9 mouse cellular contexts compared by ENCODE assay signal in the genomic region with DNA sequence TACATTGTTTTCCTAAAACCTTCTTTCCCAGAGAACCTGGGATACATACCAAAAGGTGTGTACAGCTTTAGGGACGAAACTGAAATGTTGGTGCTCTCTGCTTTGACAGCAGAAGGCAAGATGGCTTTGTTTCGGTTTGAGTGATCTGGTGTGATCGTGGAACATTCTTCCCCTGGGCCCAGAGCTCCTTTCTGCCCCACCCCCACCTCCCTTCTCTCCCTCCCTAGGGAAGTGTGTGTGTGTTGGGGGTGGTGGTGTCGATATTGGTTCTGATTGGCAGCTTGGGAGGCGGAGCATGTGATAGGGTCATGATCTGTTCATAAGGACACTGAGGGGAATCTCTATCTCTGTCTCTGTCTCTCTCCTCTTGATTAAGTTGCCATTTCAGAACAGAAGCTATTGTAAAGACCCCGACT.
DNase-seq lines count a peak whose midpoint lies in the region; ATAC-seq and TF ChIP-seq lines count a peak whose summit lies in the region.
"Had no signal": no experiment of that assay in that cellular context is flagged by ENCODE, and none has a peak within 500 bp of the region (broad histone marks: within the 10 kb centered on the region; RNA-seq: fewer than 3 reads in every experiment).

No protein-coding gene starts in this region.

- peak overlapping the region; percentile 80 for H3K27ac ChIP-seq in hindbrain, embryonic 10.5 days
- no peak overlapping the region for H3K27ac ChIP-seq in hindbrain, postnatal 0 days
- H3K27ac ChIP-seq in CH12.LX (ENCODE audit: insufficient read depth, low read depth) = peak overlapping the region; percentile 48
- peak overlapping the region; percentile 73 for H3K27ac ChIP-seq in embryonic facial prominence, embryonic 10.5 days (replicated peaks)
- no peak overlapping the region for H3K27ac ChIP-seq in intestine, postnatal 0 days (ENCODE audit: low read depth, low read length)
- no peak overlapping the region for H3K27ac ChIP-seq in thymus, adult 2 months (ENCODE audit: control insufficient read depth, insufficient read depth, low read length)

- TF ChIP-seq EP300 in CH12.LX (IDR thresholded peaks at IDR 0.05; ENCODE audit: low read length) = peak; percentile 97

- no peak for ATAC-seq in hindbrain, postnatal 0 days
- no peak for ATAC-seq in intestine, postnatal 0 days
- no peak for ATAC-seq in megakaryocyte progenitor cell, adult 5-6 weeks (replicated peaks; ENCODE audit: poor library complexity)

- H3K4me1 ChIP-seq in hindbrain, embryonic 10.5 days (replicated peaks) = peaks cover 43% of the 10 kb centered on the region
- peaks cover 15% of the 10 kb centered on the region for H3K4me1 ChIP-seq in hindbrain, postnatal 0 days (ENCODE audit: insufficient read depth, low read length)
- peaks cover 21 to 36% of the 10 kb centered on the region in 2 experiments for H3K4me1 ChIP-seq in CH12.LX (ENCODE audit: control insufficient read depth in 1 of 2, insufficient read depth in 2 of 2)
- H3K4me1 ChIP-seq in embryonic facial prominence, embryonic 10.5 days = peaks cover 52% of the 10 kb centered on the region
- peaks cover 11% of the 10 kb centered on the region for H3K4me1 ChIP-seq in intestine, postnatal 0 days (replicated peaks; ENCODE audit: control insufficient read depth, insufficient read depth, low read length)
- H3K4me1 ChIP-seq in thymus, adult 2 months (replicated peaks; ENCODE audit: control insufficient read depth, insufficient read depth, low read length) = no peaks in the 10 kb centered on the region

- 30% methylated on average over 6 of the region's 6 CpGs for WGBS in hindbrain, embryonic 10.5 days
- WGBS in hindbrain, postnatal 0 days = 33% methylated on average over 6 of the region's 6 CpGs
- WGBS in embryonic facial prominence, embryonic 10.5 days = 45% methylated on average over 6 of the region's 6 CpGs
- 40% methylated on average over 6 of the region's 6 CpGs for WGBS in intestine, postnatal 0 days
- WGBS in thymus, adult 2 months = 69% methylated on average over 6 of the region's 6 CpGs

- TF ChIP-seq CTCF in hindbrain, postnatal 0 days (IDR thresholded peaks at IDR 0.05; ENCODE audit: low read depth) = no peak
- no peak for TF ChIP-seq CTCF in CH12.LX (conservative IDR thresholded peaks at IDR 0.05 in 1 of 2, IDR thresholded peaks at IDR 0.05 in 1 of 2; ENCODE audit: low read depth in 2 of 2, low read length in 2 of 2)
- no peak for TF ChIP-seq CTCF in intestine, postnatal 0 days (IDR thresholded peaks at IDR 0.05; ENCODE audit: low read depth)
- TF ChIP-seq CTCF in thymus, adult 2 months (IDR thresholded peaks at IDR 0.05; ENCODE audit: borderline replicate concordance, control insufficient read depth, extremely low read depth, insufficient read depth, low read length, poor library complexity) = no peak

- no peak for TF ChIP-seq RAD21 in CH12.LX (IDR thresholded peaks at IDR 0.05; ENCODE audit: low read depth, low read length)

- peak; percentile 36 for DNase-seq in hindbrain, embryonic 10.5 days (ENCODE audit: low spot score)
- DNase-seq in hindbrain, postnatal 0 days (ENCODE audit: low spot score) = no peak
- DNase-seq in CH12.LX (ENCODE audit: extremely low read depth) = peak; percentile 95
- peak; percentile 34 for DNase-seq in embryonic facial prominence, embryonic 10.5 days (ENCODE audit: low spot score)
- no peak for DNase-seq in thymus, adult 2 months
- no peak for DNase-seq in kidney, adult 8-10 months

- H3K4me3 ChIP-seq in hindbrain, embryonic 10.5 days = no peak overlapping the region
- no peak overlapping the region for H3K4me3 ChIP-seq in hindbrain, postnatal 0 days (ENCODE audit: low read length)
- H3K4me3 ChIP-seq in CH12.LX (replicated peaks in 1 of 3; ENCODE audit: low read depth in 2 of 3, low read length in 2 of 3, poor library complexity in 1 of 3) = peak overlapping the region in 2 of 3 experiments; percentile 5 to 11
- H3K4me3 ChIP-seq in embryonic facial prominence, embryonic 10.5 days = no peak overlapping the region
- H3K4me3 ChIP-seq in intestine, postnatal 0 days (ENCODE audit: low read depth, low read length) = no peak overlapping the region
- no peak overlapping the region for H3K4me3 ChIP-seq in thymus, adult 2 months (ENCODE audit: control insufficient read depth, insufficient read depth, low read length)

- dilution Hi-C loops in CH12.LX (cut with MboI; ENCODE audit: extremely low pct_ligation_motif_present, extremely low pct_unique_long_range_greater_than_20kb, low sequenced_read_pairs) = no loop called here

- no peaks in the 10 kb centered on the region for H3K36me3 ChIP-seq in hindbrain, embryonic 10.5 days
- H3K36me3 ChIP-seq in hindbrain, postnatal 0 days (ENCODE audit: insufficient read depth, low read length) = no peaks in the 10 kb centered on the region
- H3K36me3 ChIP-seq in CH12.LX (replicated peaks in 1 of 2; ENCODE audit: control insufficient read depth in 1 of 2, insufficient read depth in 1 of 2, low read length in 1 of 2) = peaks cover 0 to 4% of the 10 kb centered on the region in 2 experiments
- H3K36me3 ChIP-seq in embryonic facial prominence, embryonic 10.5 days (replicated peaks) = no peaks in the 10 kb centered on the region
- no peaks in the 10 kb centered on the region for H3K36me3 ChIP-seq in intestine, postnatal 0 days (ENCODE audit: control insufficient read depth, insufficient read depth)
- no peaks in the 10 kb centered on the region for H3K36me3 ChIP-seq in thymus, adult 2 months (ENCODE audit: control insufficient read depth, insufficient read depth, low read length)
- H3K36me3 ChIP-seq: G1E had no signal

- in situ Hi-C loops in CH12.LX (cut with MboI; ENCODE audit: low pct_ligation_motif_present, low pct_unique_long_range_greater_than_20kb, low sequenced_read_pairs) = no loop called here

- H3K9ac ChIP-seq in hindbrain, postnatal 0 days (replicated peaks; ENCODE audit: low read length) = no peak overlapping the region
- H3K9ac ChIP-seq in CH12.LX (ENCODE audit: insufficient read depth, low read depth) = peak overlapping the region; percentile 20
- no peak overlapping the region for H3K9ac ChIP-seq in intestine, postnatal 0 days (ENCODE audit: low read depth, low read length)

- no peaks in the 10 kb centered on the region for H3K9me3 ChIP-seq in hindbrain, embryonic 10.5 days
- no peaks in the 10 kb centered on the region for H3K9me3 ChIP-seq in hindbrain, postnatal 0 days (ENCODE audit: low read length)
- H3K9me3 ChIP-seq in CH12.LX (replicated peaks; ENCODE audit: low read length) = no peaks in the 10 kb centered on the region
- no peaks in the 10 kb centered on the region for H3K9me3 ChIP-seq in embryonic facial prominence, embryonic 10.5 days
- H3K9me3 ChIP-seq in intestine, postnatal 0 days (ENCODE audit: control insufficient read depth) = no peaks in the 10 kb centered on the region
- H3K9me3 ChIP-seq: G1E had no signal

- H3K4me2 ChIP-seq in hindbrain, postnatal 0 days (ENCODE audit: low read depth, low read length) = no peak overlapping the region
- peak overlapping the region; percentile 71 for H3K4me2 ChIP-seq in CH12.LX (ENCODE audit: insufficient read depth, low read depth, poor library complexity, severe bottlenecking)
- H3K4me2 ChIP-seq in intestine, postnatal 0 days (replicated peaks; ENCODE audit: low read depth) = peak overlapping the region; percentile 30; the same call in 1 of the 2 replicates

- no peaks in the 10 kb centered on the region for H3K79me2 ChIP-seq in CH12.LX (replicated peaks; ENCODE audit: control insufficient read depth, extremely low read depth, insufficient read depth, poor library complexity, severe bottlenecking)

- peaks cover 24% of the 10 kb centered on the region; the same call in 1 of the 2 replicates for H3K27me3 ChIP-seq in hindbrain, embryonic 10.5 days (ENCODE audit: insufficient read depth, poor library complexity, severe bottlenecking)
- no peaks in the 10 kb centered on the region for H3K27me3 ChIP-seq in hindbrain, postnatal 0 days (ENCODE audit: insufficient read depth, low read length)
- H3K27me3 ChIP-seq in CH12.LX (replicated peaks) = no peaks in the 10 kb centered on the region
- peaks cover 30% of the 10 kb centered on the region for H3K27me3 ChIP-seq in embryonic facial prominence, embryonic 10.5 days (replicated peaks; ENCODE audit: low read depth, poor library complexity, severe bottlenecking)
- no peaks in the 10 kb centered on the region for H3K27me3 ChIP-seq in intestine, postnatal 0 days (replicated peaks; ENCODE audit: control insufficient read depth, insufficient read depth, low read length)
- no peaks in the 10 kb centered on the region for H3K27me3 ChIP-seq in thymus, adult 2 months (ENCODE audit: control insufficient read depth, insufficient read depth, low read length)

- peak; percentile 38; the same call in 1 of the 2 replicates for TF ChIP-seq POLR2A in CH12.LX (IDR thresholded peaks at IDR 0.05; ENCODE audit: low read depth, low read length)
- no peak for TF ChIP-seq POLR2A in thymus, adult 2 months (IDR thresholded peaks at IDR 0.05; ENCODE audit: control insufficient read depth, extremely low read depth, insufficient read depth, low read length, poor library complexity)

TF ChIP-seq in CH12.LX, 34 proteins besides CTCF, POLR2A, EP300 and RAD21 (continues in another document):
- TF ChIP-seq ZNF384 (IDR thresholded peaks at IDR 0.05; ENCODE audit: low read depth, low read length) (no peak), MYC (IDR thresholded peaks at IDR 0.05; ENCODE audit: low read depth, low read length) (peak; percentile 86), CHD1 (IDR thresholded peaks at IDR 0.05; ENCODE audit: low read depth, low read length) (peak; percentile 59; the same call in 1 of the 2 replicates), SMC3 (IDR thresholded peaks at IDR 0.05; ENCODE audit: low read depth, low read length) (no peak), JUND (conservative IDR thresholded peaks at IDR 0.05; ENCODE audit: low read depth, low read length) (peak; percentile 88), MXI1 (IDR thresholded peaks at IDR 0.05; ENCODE audit: low read depth, low read length) (peak; percentile 87), MAFK (IDR thresholded peaks at IDR 0.05; ENCODE audit: insufficient replicate concordance, low read length) (no peak; the same call in 1 of the 2 replicates), IRF4 (IDR thresholded peaks at IDR 0.05; ENCODE audit: low read depth, low read length) (peak; percentile 98), JUN (IDR thresholded peaks at IDR 0.05; ENCODE audit: insufficient read depth, low read depth, low read length) (peak; percentile 69), ELF1 (IDR thresholded peaks at IDR 0.05; ENCODE audit: low read depth, low read length) (0 out of 2 replicates have a peak, but pooled peaks have one; percentile 21), SIN3A (IDR thresholded peaks at IDR 0.05; ENCODE audit: low read length) (peak; percentile 95), E2F4 (IDR thresholded peaks at IDR 0.05; ENCODE audit: insufficient replicate concordance, low read depth, low read length) (no peak), MEF2A (IDR thresholded peaks at IDR 0.05; ENCODE audit: borderline replicate concordance, low read depth, low read length) (peak; percentile 84), UBTF (IDR thresholded peaks at IDR 0.05; ENCODE audit: low read depth, low read length) (no peak), USF1 (IDR thresholded peaks at IDR 0.05; ENCODE audit: low read depth, low read length) (no peak), MAX (IDR thresholded peaks at IDR 0.05; ENCODE audit: low read length) (peak; percentile 83)

Comparison
In these comparisons a context has a peak if more than half of its experiments do, and no peak if none do; other contexts are left out.
1. DNase-seq: peak in hindbrain, embryonic 10.5 days (single experiment), CH12.LX (single experiment) and embryonic facial prominence, embryonic 10.5 days (single experiment); none in hindbrain, postnatal 0 days (single experiment), thymus, adult 2 months (single experiment) and kidney, adult 8-10 months (0 of 2).
2. H3K27ac ChIP-seq: peak in hindbrain, embryonic 10.5 days (single experiment), CH12.LX (single experiment) and embryonic facial prominence, embryonic 10.5 days (single experiment); none in hindbrain, postnatal 0 days (single experiment), intestine, postnatal 0 days (single experiment) and thymus, adult 2 months (single experiment).
3. H3K4me3 ChIP-seq: peak in CH12.LX (2 of 3); none in hindbrain, embryonic 10.5 days (single experiment), hindbrain, postnatal 0 days (single experiment), embryonic facial prominence, embryonic 10.5 days (single experiment), intestine, postnatal 0 days (single experiment) and thymus, adult 2 months (single experiment).